Mouse (Mus musculus): Measurements from ENCODE around the gene Fer1l4. TPM values are rescaled to one million over a fixed set of nuclear protein-coding genes. Genes with fewer than 3 reads are reported as not detected.

Gene Fer1l4
- polyA plus RNA-seq, 1 experiment from 2014 or later, result not detected

DNA sequence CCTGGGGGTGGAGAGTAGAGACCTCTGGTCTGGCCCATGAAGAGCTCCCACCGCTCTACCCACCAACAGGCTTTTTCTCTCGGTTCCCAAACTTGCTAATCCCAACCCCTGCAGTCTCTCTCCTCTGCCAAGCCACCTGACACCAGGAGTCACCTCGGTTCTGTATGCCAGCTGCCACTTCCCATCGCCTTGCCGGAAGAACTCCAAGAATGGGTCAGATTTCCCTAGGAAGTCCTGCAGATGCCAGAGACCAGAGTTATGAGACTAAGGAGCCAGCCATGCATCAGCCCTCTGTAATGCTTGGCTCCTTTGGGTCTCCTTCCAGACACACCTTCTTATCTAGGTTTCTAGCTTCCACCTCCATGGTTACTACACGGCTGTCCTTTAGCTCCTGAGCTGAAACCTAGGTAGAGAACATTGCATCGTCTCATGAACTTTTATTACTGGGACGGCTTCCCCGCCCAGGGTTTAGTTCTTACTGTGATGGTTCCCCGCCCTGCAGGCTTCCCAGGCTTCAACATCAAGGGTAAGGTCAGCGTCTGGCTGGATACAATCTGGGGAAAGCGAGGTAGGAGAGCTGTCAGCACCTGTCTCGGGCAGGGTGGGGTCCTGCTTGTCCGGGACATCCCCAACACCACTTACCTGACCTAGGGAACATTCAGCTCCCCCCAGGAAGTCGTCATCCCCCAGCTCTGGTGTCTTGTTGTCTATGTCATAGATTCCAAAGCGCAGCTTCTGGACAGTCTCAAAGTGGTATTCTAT, 25.9 kb upstream of the Fer1l4 start:
- H3K36me3 ChIP-seq (ENCODE audit: control insufficient read depth, insufficient read depth, low read length), result peaks cover 25% of the 10 kb centered on the region
- H3K9ac ChIP-seq (ENCODE audit: low read length), result no peak overlapping the region
- DNase-seq (ENCODE audit: low spot score) (no peak), ATAC-seq (ENCODE audit: insufficient number of reproducible peaks, low FRiP score, low TSS enrichment, low read depth) (no peak)
- H3K4me2 ChIP-seq (ENCODE audit: low read depth, severe bottlenecking), result no peak overlapping the region
- no peaks in the 10 kb centered on the region; the same call in 1 of the 2 replicates for H3K4me1 ChIP-seq (ENCODE audit: control insufficient read depth, insufficient read depth, low read length)
- H3K4me3 ChIP-seq (ENCODE audit: low read depth, low read length), result no peak overlapping the region
- H3K9me3 ChIP-seq (ENCODE audit: control insufficient read depth, low read length), result no peaks in the 10 kb centered on the region
- WGBS, result 88% methylated on average over 16 of the region's 16 CpGs
- no peaks in the 10 kb centered on the region for H3K27me3 ChIP-seq (ENCODE audit: control insufficient read depth, insufficient read depth, low read length)
- no peak overlapping the region for H3K27ac ChIP-seq (replicated peaks; ENCODE audit: low read depth, low read length)

- Histone ChIP-seq H3K36me3 (ENCODE audit: control insufficient read depth, insufficient read depth, low read length) (peaks cover 28% of the 10 kb centered on the region), H3K4me3 (ENCODE audit: low read depth, low read length) (no peak overlapping the region), H3K4me1 (ENCODE audit: control insufficient read depth, insufficient read depth, low read length) (no peaks in the 10 kb centered on the region; the same call in 1 of the 2 replicates), H3K9ac (ENCODE audit: low read length) (no peak overlapping the region), H3K27me3 (ENCODE audit: control insufficient read depth, insufficient read depth, low read length) (no peaks in the 10 kb centered on the region), H3K9me3 (ENCODE audit: control insufficient read depth, low read length) (no peaks in the 10 kb centered on the region), H3K27ac (replicated peaks; ENCODE audit: low read depth, low read length) (no peak overlapping the region), H3K4me2 (ENCODE audit: low read depth, severe bottlenecking) (no peak overlapping the region)
- no peak for DNase-seq (ENCODE audit: low spot score)
- ATAC-seq (ENCODE audit: insufficient number of reproducible peaks, low FRiP score, low TSS enrichment, low read depth), result no peak
- WGBS, result 89% methylated on average over 7 of the region's 7 CpGs
Observed at GRCm38 (mm10) chr2:156077461-156077860, 24.7 kb upstream of the Fer1l4 start.

DNA sequence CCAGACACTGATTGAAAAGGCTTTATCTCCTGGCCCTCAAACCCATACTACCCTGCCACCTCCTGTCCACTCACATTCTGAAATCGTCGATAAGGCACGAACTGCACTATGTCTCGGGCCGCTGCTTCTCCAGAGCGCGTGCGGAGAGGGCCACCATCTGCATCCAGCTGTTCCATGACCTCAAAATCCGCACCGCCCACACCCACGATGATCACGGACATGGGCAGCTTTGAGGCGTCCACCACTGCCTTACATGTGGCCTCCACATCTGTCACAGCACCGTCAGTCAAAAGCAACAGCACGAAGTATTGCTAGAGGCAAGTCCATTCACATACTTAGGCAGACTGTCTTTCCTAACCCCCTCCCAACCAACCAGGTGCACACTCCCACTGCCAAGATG, 21.0 kb upstream of the Fer1l4 start:
- WGBS, result 95% methylated on average over 15 of the region's 15 CpGs
- Histone ChIP-seq H3K4me1 (ENCODE audit: control insufficient read depth, insufficient read depth, low read length) (no peaks in the 10 kb centered on the region), H3K36me3 (ENCODE audit: control insufficient read depth, insufficient read depth, low read length) (peaks cover 42% of the 10 kb centered on the region), H3K27me3 (ENCODE audit: control insufficient read depth, insufficient read depth, low read length) (no peaks in the 10 kb centered on the region), H3K27ac (replicated peaks; ENCODE audit: low read depth, low read length) (no peak overlapping the region), H3K9ac (ENCODE audit: low read length) (no peak overlapping the region), H3K4me3 (ENCODE audit: low read depth, low read length) (no peak overlapping the region), H3K9me3 (ENCODE audit: control insufficient read depth, low read length) (no peaks in the 10 kb centered on the region), H3K4me2 (ENCODE audit: low read depth, severe bottlenecking) (no peak overlapping the region)
- no peak for ATAC-seq (ENCODE audit: insufficient number of reproducible peaks, low FRiP score, low TSS enrichment, low read depth)
- no peak for DNase-seq (ENCODE audit: low spot score)

DNA sequence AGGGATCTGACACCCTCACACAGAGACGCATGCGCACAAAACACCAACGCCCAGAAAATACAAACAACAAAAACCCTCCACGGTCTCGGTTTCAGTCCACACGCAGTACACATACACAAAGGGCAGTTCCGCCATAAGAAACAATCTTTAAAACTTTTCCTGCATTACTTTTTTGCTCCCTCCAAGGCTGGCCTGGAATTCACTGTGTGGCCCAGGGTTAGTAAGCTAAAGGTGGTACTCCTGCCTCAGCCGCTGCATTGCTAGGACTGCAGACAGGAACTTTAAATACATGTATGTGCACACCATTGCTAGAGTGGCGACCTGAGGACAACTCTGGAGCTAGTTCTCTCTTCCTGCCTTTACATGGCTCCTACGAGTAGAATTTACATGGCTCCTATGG, 18.5 kb upstream of the Fer1l4 start:
- DNase-seq (ENCODE audit: low spot score), result no peak
- no peak overlapping the region for H3K27ac ChIP-seq (replicated peaks; ENCODE audit: low read depth, low read length)
- WGBS, result 93% methylated on average over 10 of the region's 10 CpGs

GRCm38 (mm10) chr2:156067916-156068315, 15.2 kb upstream of the Fer1l4 start:
- Histone ChIP-seq H3K36me3 (ENCODE audit: control insufficient read depth, insufficient read depth, low read length) (peaks cover 19% of the 10 kb centered on the region; the same call in 1 of the 2 replicates), H3K27me3 (ENCODE audit: control insufficient read depth, insufficient read depth, low read length) (no peaks in the 10 kb centered on the region), H3K27ac (replicated peaks; ENCODE audit: low read depth, low read length) (no peak overlapping the region), H3K4me1 (ENCODE audit: control insufficient read depth, insufficient read depth, low read length) (peaks cover 6% of the 10 kb centered on the region; the same call in 1 of the 2 replicates), H3K9ac (ENCODE audit: low read length) (no peak overlapping the region), H3K9me3 (ENCODE audit: control insufficient read depth, low read length) (no peaks in the 10 kb centered on the region), H3K4me3 (ENCODE audit: low read depth, low read length) (no peak overlapping the region), H3K4me2 (ENCODE audit: low read depth, severe bottlenecking) (no peak overlapping the region)
- 93% methylated on average over 10 of the region's 10 CpGs for WGBS
- ATAC-seq (ENCODE audit: insufficient number of reproducible peaks, low FRiP score, low TSS enrichment, low read depth) (no peak), DNase-seq (ENCODE audit: low spot score) (no peak)

More for the DNA sequence above, 18.5 kb upstream of the Fer1l4 start:
- no peak for ATAC-seq (ENCODE audit: insufficient number of reproducible peaks, low FRiP score, low TSS enrichment, low read depth)
- H3K9me3 ChIP-seq (ENCODE audit: control insufficient read depth, low read length), result no peaks in the 10 kb centered on the region
- no peaks in the 10 kb centered on the region for H3K27me3 ChIP-seq (ENCODE audit: control insufficient read depth, insufficient read depth, low read length)
- 0 out of 2 replicates have a peak, but pooled peaks cover under 1% of the 10 kb centered on the region for H3K4me1 ChIP-seq (ENCODE audit: control insufficient read depth, insufficient read depth, low read length)
- H3K36me3 ChIP-seq (ENCODE audit: control insufficient read depth, insufficient read depth, low read length), result peaks cover 32% of the 10 kb centered on the region
- H3K4me3 ChIP-seq (ENCODE audit: low read depth, low read length), result no peak overlapping the region
- no peak overlapping the region for H3K9ac ChIP-seq (ENCODE audit: low read length)
- H3K4me2 ChIP-seq (ENCODE audit: low read depth, severe bottlenecking), result no peak overlapping the region

DNA sequence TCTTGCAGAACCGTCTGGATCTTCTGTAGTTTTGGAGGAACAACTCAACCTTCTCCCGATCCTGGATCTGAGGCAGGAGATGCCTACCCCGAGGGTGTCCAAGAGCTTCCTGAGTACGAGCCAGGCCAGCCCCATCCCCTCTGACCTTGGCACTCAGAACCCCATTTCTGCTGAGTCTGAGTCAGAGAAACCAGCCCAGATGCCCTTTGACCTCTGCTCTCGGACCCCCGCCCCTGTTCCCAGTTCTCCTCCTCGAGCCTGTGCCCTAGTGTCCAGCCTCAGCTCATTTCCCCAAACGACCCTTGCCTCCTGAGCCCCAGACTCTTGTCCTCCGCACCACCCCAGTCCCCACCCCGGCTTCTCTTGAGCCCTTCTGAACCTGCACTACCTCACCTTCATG, 13.4 kb upstream of the Fer1l4 start:
- H3K9ac ChIP-seq (ENCODE audit: low read length), result peak overlapping the region; percentile 70
- peaks cover 12% of the 10 kb centered on the region; the same call in 1 of the 2 replicates for H3K36me3 ChIP-seq (ENCODE audit: control insufficient read depth, insufficient read depth, low read length)
- H3K27ac ChIP-seq (replicated peaks; ENCODE audit: low read depth, low read length), result no peak overlapping the region
- H3K4me1 ChIP-seq (ENCODE audit: control insufficient read depth, insufficient read depth, low read length), result peaks cover 6% of the 10 kb centered on the region; the same call in 1 of the 2 replicates
- peak overlapping the region; percentile 76 for H3K4me2 ChIP-seq (ENCODE audit: low read depth, severe bottlenecking)
- 36% methylated on average over 10 of the region's 10 CpGs for WGBS
- H3K9me3 ChIP-seq (ENCODE audit: control insufficient read depth, low read length), result no peaks in the 10 kb centered on the region
- no peaks in the 10 kb centered on the region for H3K27me3 ChIP-seq (ENCODE audit: control insufficient read depth, insufficient read depth, low read length)
- DNase-seq (ENCODE audit: low spot score) (no peak), ATAC-seq (ENCODE audit: insufficient number of reproducible peaks, low FRiP score, low TSS enrichment, low read depth) (peak; percentile 7; the same call in 1 of the 2 replicates)
- H3K4me3 ChIP-seq (ENCODE audit: low read depth, low read length), result peak overlapping the region; percentile 62

DNA sequence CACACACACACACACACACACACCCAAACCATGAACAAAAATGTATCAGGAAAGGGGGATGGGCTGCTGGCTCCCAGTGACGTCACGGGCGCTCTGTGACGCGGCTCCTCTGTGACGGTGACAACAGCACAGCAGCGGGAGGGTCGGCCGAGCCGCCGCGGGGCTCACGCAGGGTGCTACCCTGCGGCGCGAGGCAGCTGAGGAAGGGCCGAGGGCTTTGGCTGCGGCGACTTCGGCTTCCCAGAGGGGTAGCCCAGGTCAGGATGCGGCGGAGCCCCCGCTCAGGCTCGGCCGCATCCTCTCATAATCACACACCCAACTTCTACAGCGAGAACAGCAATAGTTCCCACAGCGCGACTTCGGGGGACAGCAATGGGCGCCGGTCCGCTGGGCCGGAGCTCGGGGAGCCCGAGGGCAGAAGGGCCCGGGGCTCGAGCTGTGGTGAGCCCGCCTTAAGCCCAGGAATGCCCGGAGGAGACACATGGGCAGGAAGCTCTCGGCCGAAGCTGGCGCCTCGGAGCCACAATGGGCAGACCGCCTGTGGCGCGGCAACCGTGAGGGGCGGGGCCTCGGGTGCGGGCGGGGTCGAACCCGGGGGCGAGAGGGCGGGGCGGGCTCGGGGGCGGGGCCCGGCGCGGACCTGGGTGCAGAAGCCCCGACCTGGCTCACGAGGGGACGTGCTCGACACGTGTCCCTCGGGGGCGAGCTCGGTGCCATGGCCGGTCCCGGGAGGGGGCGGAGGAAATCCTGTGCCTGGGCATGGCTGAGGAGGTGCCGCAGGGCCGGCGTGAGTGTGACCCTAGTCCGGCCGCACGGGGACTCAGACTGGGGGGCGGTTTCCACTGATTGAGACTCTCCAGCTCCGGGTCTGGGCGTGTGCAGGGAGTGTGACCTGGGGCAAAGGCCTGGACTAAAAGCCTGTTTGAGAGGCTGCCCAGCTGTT, 12.6 kb upstream of the Fer1l4 start, which contains the start of gene Spag4:
TSS of gene Spag4 (plus strand) at position 77 of the 943 bp plus-strand sequence.
- no peaks in the 10 kb centered on the region for H3K27me3 ChIP-seq (ENCODE audit: control insufficient read depth, insufficient read depth, low read length)
- WGBS, result under 1% methylated on average over 81 of the region's 81 CpGs
- peak; percentile 89 for DNase-seq (ENCODE audit: low spot score)
- H3K4me2 ChIP-seq (ENCODE audit: low read depth, severe bottlenecking), result peak within 1 kb of the TSS; percentile 76
- ATAC-seq (ENCODE audit: insufficient number of reproducible peaks, low FRiP score, low TSS enrichment, low read depth), result peak; percentile 78
- peak within 1 kb of the TSS; percentile 70 for H3K9ac ChIP-seq (ENCODE audit: low read length)
- peaks cover 10% of the 10 kb centered on the region; the same call in 1 of the 2 replicates for H3K36me3 ChIP-seq (ENCODE audit: control insufficient read depth, insufficient read depth, low read length)
- no peaks in the 10 kb centered on the region for H3K9me3 ChIP-seq (ENCODE audit: control insufficient read depth, low read length)
- peaks cover 6% of the 10 kb centered on the region; the same call in 1 of the 2 replicates for H3K4me1 ChIP-seq (ENCODE audit: control insufficient read depth, insufficient read depth, low read length)
- H3K27ac ChIP-seq (replicated peaks; ENCODE audit: low read depth, low read length), result peak within 1 kb of the TSS; percentile 57; the same call in 1 of the 2 replicates
- H3K4me3 ChIP-seq (ENCODE audit: low read depth, low read length), result peak within 1 kb of the TSS; percentile 62

GRCm38 (mm10) chr2:156047929-156048328, 4.8 kb downstream of the Fer1l4 start:
- WGBS, result 7% methylated on average over 19 of the region's 19 CpGs
- ATAC-seq (ENCODE audit: insufficient number of reproducible peaks, low FRiP score, low TSS enrichment, low read depth), result no peak
- no peak overlapping the region for H3K4me3 ChIP-seq (ENCODE audit: low read depth, low read length)
- 0 out of 2 replicates have a peak, but pooled peaks cover 2% of the 10 kb centered on the region for H3K27me3 ChIP-seq (ENCODE audit: control insufficient read depth, insufficient read depth, low read length)
- no peak for DNase-seq (ENCODE audit: low spot score)
- H3K4me2 ChIP-seq (ENCODE audit: low read depth, severe bottlenecking), result peak overlapping the region; percentile 25; the same call in 1 of the 2 replicates
- H3K9me3 ChIP-seq (ENCODE audit: control insufficient read depth, low read length), result no peaks in the 10 kb centered on the region
- H3K27ac ChIP-seq (replicated peaks; ENCODE audit: low read depth, low read length), result no peak overlapping the region
- H3K36me3 ChIP-seq (ENCODE audit: control insufficient read depth, insufficient read depth, low read length), result no peaks in the 10 kb centered on the region
- H3K4me1 ChIP-seq (ENCODE audit: control insufficient read depth, insufficient read depth, low read length), result no peaks in the 10 kb centered on the region
- H3K9ac ChIP-seq (ENCODE audit: low read length), result no peak overlapping the region
